Mouse (Mus musculus) B cell, adult 2 months (primary cell): Measurements from ENCODE around the gene Dock6.
"Not testable (repeated sequence)": the region's sequence is repeated elsewhere in the genome, so short reads cannot be mapped to it uniquely, and the experiment has no call there.

Experiments used
- DNase-seq, 2 experiments: peaks; one replicate each; pipeline ENCODE4 v3.0.0; 2022

Gene Dock6

DNA sequence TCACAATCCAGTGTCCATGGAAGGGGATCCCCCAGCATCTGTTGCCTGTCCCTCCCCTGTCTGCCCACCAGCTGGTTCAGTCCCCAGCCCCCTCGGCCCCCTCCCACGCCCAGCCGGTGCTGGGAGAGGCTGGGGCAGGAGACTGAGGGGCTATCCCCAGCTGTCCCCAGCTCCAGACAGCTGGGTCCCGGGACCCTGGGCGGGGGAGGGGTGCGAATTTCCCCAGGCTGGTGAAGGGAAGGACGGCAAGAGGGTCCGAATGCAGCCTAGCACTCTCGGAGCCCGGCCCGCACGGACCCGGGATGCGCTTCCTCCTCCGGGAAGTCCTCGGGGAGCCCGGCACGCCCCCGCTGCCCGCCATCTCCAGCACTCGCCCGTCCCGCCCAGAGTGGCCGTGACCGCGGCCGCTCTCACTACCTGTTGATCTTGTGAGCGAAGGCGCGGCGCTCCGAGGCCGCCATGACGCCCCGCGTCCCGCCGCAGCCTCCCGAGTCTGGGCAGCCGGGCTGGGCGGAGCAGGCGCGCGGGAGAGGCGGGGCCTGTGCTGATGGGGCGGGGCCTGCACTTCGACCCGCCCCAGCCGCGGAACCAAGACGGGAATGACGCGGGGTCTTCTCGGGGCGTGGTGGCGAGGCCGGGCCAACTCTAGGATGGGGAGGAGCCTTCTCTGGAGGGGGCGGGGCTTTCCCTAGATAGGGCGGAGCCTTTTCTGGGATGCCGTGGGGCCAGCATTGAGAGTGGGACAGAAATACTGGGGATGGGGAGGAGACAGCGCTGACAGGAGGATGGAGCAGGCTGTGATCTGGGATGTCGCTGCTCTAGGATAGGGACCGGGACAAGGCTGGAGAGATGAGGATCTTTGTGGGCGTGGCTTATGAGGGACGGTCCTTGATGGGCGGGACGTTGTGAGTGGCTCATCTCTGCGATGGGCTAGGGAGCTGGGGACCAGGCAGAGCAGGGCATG is at the start of gene Dock6:
TSS of gene Dock6 (minus strand) at position 508 of the 964 bp plus-strand sequence.
- peak; percentile 91 for DNase-seq

DNA sequence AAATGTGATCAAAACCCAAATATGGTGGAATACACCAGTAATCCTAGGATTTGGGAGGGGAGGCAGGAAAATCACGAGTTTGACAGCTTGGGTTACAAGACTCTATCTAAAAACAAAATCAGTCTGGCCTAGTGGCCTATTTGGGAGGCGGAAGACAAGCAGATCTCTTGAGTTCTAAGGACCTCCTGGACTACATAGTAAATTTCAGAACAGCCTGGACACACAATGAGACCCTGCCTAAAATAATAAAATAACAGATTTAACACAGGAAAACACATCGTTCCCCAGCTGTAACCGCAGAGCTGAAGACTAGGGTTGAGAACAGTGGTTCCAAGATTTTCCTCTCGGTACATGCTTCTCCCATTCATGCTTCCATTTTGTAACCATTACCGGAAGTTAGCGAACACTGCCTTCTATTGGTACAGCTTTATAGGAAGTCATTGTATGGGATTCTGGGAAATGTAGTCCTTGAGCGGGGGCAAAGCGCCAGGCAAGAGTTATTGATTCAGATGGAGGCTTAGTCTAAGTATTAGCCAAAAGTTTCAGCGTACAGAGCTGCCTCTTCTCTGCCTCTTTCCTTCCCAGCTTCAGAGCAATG is 48.9 kb upstream of the Dock6 start:
- DNase-seq = peak; percentile 47 to 61

DNA sequence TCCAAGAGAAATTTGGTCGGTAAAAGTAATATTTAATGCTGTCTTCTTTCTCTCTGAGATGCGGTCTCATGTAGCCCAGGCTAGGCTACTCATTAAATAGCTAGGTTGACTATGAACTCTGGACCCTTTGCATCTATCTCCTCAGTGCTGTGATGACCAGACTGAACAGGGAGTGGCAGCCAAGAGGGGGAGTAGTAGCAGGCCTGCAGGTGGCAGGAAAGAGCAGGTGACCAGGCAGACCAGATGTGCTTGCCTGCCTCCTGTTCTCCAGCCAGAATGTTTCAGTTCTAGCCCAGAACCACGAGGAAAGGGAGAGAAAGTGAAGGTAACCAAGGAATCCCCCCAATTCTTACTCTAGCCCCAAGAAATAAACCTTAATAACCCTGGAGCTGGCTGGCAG is 36.8 kb upstream of the Dock6 start:
- no peak for DNase-seq

DNA sequence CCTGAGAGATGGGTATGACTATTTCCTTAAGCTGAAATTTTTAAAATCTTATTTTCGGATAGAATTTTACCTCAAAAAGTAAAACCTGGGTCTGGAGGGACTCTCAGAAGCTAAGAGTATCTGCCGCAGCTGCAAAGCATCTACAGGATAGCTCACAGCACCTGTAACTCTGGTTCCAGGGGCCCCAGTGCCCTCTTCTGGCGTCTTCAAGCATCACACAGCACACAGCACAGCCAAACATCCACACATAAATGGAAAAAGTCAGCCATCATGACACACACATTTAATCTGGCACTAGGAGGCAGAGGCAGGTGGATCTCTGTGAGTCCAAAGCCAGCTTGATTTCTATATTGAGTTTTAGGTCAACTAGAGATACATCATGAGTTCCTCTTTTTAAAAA is 24.2 kb upstream of the Dock6 start:
- no peak for DNase-seq

DNA sequence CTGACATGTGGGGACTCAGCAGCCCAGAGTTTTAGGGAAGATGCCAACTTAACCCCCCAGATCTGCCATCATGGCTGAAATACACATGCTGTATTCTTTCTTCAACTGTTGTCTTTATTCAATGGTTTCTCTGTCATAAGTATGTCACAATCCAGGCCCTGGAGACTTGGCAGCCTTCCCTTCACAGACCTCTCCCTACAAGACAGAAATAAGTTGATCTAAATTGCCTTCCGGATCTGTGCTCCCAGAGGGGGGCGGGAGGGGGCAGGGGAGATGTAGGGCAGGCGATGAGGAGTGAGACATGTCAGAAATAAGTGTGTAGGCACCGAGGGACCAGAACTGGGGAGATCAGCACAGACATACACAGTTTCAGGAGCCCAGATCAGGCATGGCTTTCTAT is 19.8 kb upstream of the Dock6 start:
- no peak for DNase-seq

DNA sequence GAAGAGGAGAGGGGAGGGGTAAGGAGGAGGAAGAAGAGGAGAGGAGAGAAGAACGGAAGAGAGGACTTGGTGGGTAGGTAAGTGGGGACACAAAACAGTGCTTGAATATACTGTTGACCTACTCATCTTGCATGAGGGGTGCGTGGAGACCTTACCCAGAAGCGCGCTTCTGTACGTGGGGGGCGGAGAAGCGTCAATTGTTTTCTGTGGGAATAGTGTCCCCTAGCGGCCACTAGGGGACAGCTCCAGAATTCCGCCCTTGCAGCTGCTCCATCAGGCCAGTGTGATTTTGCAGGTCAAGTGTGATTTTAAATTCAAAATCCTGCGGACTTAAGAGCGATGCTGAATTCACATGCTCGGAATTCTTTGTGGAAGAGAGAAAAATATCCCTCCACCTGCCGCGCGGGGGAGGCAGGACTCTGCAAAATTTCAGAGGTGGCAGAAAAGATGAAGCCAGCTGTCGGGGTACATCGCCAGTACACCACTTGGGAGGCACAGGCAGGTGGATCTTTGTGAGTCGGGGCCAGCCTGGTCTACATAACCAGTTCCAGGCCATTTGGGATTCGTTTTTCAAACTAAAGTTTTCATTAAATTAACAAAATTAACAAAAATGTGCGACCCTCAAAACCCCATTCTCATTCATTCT is 18.6 kb upstream of the Dock6 start:
- DNase-seq = peak; percentile 59 to 61

DNA sequence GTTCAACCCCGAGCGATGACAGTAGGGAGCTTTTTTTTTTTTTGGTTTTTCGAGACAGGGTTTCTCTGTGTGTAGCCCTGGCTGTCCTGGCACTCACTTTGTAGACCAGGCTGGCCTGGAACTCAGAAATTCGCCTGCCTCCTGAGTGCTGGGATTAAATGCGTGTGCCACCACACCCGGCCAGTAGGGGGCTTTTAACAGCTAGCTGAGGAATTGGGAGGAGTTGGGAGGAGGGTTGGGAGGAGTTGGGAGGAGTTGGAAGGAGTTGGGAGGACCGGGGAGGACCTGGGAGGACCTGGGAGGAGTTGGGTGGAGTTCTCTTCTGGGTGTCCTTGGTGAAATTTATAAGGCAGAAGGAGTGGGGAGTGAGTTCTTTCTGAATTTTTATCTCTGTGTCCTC is 16.9 kb upstream of the Dock6 start:
- peak; percentile 19 to 34 for DNase-seq

DNA sequence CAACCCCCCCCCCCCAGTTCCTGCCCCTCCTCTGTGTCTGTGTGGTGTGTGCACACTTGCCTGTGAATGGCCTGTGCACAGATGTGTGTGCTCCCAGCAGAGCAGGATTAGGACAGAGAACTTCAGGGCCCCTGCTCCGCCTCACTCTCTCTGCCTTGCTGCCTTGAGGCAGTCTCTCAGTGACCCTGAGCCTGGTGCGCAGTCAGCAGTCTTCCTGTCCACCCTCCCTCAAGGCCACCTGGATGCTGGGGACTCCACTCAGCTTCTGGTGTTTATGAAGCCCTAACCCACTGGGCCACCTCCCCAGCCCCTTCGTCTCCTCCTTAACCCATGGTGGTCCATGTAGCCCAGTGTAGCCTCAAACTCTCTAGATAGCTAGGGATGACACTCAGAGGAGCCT is 15.3 kb upstream of the Dock6 start:
- no peak for DNase-seq

DNA sequence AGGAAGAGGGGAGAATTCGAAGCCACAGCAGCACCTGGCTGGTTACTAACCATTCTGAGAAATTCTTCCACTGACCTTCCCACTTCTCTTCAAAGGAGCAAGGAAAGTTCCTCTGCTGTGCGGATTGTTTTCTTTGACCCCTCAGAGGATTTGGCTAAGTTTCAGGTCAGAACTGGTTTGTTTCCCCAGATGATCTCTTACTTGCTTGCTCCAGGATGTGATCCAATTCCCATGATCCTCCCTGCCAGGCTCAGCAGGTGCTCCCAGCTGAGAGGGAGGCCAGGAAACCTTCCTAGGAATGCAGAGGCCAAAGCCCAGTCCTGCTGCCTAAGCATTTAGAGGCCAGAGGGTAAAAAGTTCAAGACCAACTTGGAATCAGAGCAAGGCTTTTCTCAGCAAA is 14.2 kb upstream of the Dock6 start:
- no peak for DNase-seq

DNA sequence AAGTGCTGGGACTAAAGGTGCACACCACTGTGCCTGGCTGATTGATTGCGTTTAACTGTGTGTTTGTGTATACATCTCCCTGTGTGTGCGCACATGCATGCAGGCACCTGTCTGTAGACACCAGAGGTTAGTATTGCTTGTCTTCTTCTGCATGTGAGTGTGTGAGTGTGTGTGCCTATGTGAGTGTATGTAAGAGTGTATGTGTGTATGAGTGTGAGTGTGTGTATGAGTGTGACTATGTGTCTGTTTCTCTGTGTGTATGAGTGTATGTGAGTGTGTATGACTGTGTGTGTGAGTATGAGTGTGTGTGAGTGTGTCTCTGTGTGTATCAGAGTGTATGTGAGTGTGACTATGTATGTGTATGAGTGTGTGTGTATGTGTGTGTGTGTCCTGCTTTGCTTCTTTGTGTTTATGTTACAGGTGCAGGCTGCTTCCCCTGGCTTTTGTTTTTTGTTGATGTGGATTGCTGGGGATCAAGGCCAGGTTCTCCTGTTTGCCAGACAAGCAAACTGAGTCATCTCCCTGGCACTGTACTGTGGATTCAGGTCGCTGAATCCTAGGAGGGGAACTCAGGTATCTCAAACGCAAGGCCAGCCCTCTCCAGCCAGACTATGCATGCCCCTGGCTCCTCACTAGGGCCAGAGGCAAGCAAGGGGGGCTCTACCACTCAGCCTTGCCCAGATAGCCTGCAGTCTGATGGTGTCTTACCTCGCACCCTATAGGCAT is 13.4 kb upstream of the Dock6 start:
- no peak for DNase-seq

DNA sequence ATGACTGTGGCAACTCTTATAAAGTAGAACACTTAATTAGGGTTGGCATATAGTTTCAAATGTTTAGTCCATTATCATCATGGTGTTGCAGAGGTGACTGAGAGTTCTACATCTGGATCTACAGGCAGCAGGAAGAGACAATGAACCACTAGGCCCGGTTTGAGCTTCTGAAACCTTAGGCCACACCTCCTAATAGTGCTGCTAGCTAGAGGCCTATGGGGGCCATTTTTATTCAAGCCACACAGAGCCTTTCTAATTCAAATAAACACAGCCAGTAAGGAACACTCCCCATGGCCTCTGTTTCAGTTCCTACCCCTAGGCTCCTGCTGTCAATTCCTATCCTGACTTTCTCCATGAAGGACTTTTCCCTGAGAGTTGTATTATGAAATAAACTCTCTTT is 9.7 kb upstream of the Dock6 start:
- DNase-seq = no peak

DNA sequence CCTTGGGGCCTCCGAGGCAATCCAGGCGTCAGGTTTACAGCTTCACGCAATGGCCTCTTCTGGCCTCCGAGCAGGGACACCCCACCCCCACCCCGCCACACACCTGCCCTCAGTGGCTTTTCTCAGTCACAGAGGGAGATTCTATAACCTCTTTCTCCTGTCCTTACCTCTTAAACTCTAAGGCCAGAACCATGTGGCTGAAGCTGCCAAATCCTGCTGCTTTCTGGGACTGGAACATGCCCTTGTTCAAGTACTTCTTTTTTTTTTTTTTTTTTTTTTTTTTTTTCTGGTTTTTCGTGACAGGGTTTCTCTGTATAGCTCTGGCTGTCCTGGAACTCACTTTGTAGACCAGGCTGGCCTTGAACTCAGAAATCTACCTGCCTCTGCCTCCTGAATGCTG is 7.9 kb upstream of the Dock6 start:
- DNase-seq = not testable (repeated sequence)

DNA sequence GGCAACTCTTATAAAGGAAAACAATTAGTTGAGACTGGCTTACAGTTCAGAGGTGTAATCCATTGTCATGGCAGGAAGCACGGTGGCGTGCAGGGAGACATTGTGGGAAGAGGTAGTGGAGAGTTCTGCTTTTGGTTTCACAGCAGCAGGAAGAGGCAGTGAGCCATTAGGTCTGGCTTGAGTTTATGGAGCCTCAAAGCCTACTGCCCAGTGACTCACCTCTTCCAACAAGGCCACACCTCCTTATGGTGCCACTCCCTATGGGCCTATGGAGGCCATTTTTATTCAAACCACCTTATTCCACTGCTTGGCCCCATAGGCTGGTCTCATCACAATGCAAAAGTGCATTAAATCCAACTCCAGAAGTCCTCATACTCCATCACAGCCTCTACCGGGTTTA is 7.2 kb upstream of the Dock6 start:
- no peak for DNase-seq

DNA sequence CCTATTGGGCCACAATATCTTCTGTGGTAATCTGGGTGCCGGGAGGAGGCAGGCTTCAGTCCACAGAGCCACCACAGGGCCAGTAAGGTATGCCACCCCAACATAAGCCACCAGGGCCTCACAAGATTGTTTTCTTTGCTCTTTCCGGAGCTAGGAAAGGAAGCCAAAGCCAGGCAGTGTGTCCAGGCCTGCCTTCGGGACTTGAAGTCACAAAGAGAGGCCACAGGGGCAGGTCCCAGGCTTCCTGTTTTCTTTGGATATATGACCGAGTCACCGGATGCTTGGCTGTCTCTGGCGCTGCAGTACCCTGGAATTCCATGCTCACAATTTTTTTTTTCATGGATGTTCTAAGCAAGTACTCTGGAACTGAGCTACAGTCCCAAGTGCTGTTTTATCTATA is 5.6 kb upstream of the Dock6 start:
- DNase-seq = no peak

DNA sequence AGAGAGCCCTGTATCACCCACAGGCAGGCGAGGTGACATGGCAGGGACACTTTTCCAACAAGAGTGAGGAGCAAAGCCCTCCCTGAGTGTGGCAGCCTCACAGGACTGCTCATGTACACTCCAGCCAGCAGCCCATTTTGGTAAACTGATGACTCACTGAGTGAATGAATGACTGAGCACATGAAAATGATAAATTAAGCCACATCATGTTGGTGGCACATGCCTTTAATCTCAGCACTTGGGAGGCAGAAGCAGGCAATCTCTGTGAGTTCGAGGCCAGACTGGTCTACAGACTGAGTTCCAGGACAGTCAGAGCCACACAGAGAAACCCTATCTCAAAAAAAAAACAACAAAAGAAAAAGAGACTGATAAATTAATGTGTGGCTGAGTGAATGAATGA is 5.1 kb upstream of the Dock6 start:
- no peak for DNase-seq

DNA sequence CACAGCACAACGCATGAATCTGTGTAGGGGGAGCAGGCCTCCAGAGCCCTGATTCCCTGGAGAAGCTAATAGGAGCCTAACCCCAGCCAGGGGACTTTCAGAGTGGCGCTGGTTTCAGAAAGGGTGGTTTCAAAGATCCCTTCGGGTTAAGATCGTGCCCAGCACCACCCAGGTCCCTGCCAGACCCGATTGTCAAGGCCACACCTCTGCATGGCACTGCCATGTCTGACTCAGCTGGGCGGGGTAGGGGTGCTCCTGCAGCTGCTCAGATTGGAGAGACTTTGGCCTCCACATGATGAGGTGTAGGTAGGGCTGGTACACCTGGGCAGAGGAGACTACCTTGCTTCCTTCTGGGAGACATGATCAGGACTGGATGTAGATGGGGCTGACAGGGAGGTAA is 2.5 kb upstream of the Dock6 start:
- DNase-seq = no peak

DNA sequence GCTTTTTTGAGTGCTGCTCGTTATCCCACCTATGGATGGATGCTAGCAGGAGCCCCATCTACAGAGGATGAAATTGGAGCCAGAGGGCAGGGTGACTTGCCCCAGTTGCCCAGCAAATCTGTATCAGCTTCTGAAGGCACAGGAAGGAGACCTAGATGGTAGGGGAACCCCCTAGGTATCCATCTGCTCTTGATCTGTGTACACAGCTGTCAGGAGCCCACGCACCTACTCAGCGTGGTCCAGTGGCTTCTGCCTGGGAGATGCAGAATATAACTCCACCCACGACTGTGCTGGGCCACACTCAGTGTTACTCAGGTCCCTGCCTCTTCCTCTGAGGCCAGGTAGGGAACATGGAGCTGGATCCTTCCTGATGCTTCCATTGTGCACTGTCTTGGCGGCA is 1.5 kb upstream of the Dock6 start:
- no peak for DNase-seq

DNA sequence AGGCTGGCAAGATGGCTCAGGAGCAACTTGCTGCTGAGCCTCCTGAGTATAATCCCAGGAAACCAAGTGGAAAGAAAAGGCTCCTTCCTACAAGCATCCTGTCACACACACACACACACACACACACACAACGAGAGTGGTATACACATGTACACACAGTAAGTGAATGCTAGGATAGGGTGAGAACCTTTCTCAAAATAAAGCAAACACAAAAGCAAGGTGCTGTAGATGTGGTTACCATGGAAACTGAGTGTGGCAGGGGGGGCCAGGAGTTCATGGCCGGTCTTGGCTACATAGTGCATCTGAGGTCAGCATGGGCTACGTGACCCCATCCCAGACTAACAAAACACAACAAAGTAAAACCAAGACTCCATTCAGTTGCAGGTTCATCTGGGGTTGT is 1.4 kb downstream of the Dock6 start:
- no peak for DNase-seq

DNA sequence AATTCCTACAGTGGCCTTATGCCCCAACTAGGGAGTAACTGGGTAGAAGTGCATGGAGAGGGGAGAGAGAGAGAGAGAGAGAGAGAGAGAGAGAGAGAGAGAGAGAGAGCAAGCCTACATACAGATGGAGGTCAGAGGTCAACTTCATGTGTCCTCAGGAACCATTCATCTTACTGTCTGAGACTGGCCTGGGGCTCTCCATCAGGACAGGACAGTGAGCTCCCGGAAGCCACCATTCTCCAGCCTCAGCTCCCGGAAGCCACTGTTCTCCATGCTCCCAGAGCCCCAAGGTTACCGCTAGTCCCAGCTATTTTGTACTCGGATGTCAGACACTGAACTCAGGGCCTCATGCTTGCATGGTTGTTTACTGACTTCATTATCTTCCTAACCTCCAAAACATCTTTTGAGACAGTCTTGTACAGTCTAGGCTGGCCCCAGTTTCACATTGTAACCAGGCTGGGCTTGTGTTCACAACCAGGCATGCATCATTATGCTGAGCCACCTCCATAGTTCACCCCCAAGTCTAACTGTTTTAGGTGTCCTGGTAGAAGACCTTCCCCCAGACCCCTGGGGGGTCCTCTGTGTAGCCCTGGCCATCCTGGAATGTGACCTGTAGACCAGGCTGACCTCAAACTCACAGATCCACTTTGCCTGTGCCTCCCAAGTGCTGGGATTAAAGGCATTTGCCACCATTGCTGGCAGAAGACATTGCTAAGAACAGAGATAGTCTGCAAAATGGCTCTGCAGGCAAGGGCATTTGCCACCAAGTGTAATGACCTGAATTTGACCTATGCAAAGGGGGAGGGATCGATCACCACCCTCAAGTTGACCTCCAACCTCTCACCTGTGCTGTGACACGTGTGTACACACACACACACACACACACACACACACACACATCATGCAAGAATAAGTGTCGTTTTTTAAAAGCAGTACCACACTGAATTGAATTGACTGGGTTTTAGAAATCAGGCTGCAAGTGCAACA is 2.5 kb downstream of the Dock6 start:
- DNase-seq = no peak

DNA sequence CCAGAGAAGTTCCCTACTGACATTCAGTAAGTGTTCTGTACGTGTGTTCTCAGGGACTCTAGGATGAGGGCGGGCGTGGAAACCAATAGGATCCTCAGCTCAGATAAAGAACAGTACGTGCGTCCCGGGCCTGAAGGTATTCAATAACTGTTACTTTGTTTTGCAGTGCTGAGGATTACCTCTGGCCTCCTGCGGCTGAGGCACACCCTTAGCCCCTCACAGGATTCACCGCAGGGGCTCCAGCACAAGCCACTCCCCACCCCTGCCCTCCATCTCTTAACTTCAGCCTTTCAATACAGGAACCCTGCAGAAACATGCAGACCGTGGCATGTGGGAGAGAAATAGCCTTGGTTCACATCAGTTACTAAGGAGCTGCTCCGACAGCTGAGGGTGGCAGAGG is 4.5 kb downstream of the Dock6 start:
- no peak for DNase-seq

DNA sequence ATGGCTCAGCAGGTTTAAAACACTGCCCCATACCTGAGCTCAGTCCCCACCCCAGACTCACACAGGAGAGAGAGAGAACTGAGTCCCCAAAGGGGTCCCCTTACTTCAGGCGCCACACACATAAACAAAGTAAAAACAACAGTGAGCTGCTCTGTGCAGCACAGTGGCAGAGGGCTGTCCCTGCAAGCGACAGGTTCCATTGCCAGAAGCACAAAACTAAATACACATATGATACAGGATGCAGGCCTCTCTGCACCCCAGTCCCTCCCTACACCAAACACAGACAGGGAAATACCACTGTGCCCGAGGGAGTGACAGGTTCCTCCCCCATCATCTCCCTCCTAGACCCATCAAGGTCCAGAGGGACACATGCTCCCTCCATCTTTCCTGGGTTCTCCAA is 5.0 kb downstream of the Dock6 start:
- no peak for DNase-seq

DNA sequence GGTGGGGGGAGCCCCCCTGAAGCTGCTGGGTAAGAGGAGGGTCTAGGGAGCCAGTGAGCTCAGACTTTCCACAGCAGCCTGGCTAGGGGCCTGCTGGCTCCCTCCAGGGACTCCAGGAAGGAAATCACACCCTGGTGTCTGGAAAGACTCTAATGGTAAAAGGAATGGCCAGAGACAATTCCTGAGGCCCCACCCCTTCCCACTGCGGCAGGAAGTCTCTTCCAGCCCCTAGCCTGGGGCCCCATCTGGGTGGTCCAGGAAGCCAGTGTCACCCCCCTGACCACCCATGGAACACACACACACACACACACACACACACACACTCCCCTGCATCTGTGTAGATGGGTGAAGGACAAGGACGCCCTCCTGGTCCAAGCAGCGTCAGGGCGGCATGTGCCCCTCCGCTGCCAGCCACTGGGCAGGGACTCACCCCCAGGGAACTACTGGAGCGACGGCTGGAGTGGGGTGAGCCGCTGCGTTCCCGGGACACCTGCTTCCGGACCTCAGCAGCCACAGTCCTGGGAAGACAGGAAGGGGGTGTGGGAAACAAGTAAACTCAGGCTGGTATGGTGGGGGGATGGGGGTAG is 5.6 kb downstream of the Dock6 start:
- DNase-seq = no peak
